Mouse (Mus musculus) limb, embryonic 10.5 days (tissue): Measurements from ENCODE around the gene Zyg11a. TPM values are rescaled to one million over a fixed set of nuclear protein-coding genes. Genes with fewer than 3 reads are reported as not detected.
A peak's percentile ranks its signal among the peaks of the same experiment; 100 is the strongest.

Experiments used
- DNase-seq: peaks from one replicate; pipeline ENCODE4 v3.0.0-alpha.2; 2017; ENCODE audit warnings: low spot score
- H3K27ac ChIP-seq: fragments of 300-500 bp; sonication (generic); 2 replicates; pipeline ENCODE4 v1.5.1; 2016; ENCODE audit warnings: mild to moderate bottlenecking
- H3K27me3 ChIP-seq: fragments of 300-500 bp; sonication (generic); 2 replicates; pipeline ENCODE4 v1.6.1; 2016; ENCODE audit warnings: low read depth, mild to moderate bottlenecking; ENCODE audit not compliant: poor library complexity, severe bottlenecking
- H3K36me3 ChIP-seq: fragments of 300-500 bp; sonication (generic); 2 replicates; pipeline ENCODE4 v1.6.1; 2016; ENCODE audit warnings: mild to moderate bottlenecking, moderate library complexity
- H3K4me1 ChIP-seq: fragments of 300-500 bp; sonication (generic); 2 replicates; pipeline ENCODE4 v1.6.1; 2016
- H3K4me3 ChIP-seq: fragments of 300-500 bp; sonication (generic); 2 replicates; pipeline ENCODE4 v1.5.1; 2016; ENCODE audit warnings: mild to moderate bottlenecking, moderate library complexity
- H3K9me3 ChIP-seq: fragments of 300-500 bp; sonication (generic); replicated peaks from 2 replicates; pipeline ENCODE4 v1.6.1; 2016; ENCODE audit warnings: mild to moderate bottlenecking
- WGBS: fragments of 180-500 bp; shearing (Covaris S2); methylation state at CpG from one replicate; pipeline ENCODE4 v1.1.7; 2016; 5-methylcytosine and 5-hydroxymethylcytosine counted together
- polyA plus RNA-seq: library from polyadenylated mRNA; unstranded; fragments of >200 nt; fragmentation: Nextera tagmentation; extraction: Ambion mirVana; gene quantifications from 2 replicates; pipeline ENCODE4 v1.2.1, GENCODE M21; 2016

Zyg11a gene
- polyA plus RNA-seq, result 0.13 TPM in 1 of 2 replicates, not detected in the other

GRCm38 (mm10) chr4:108217332-108218179 is at the start of gene Zyg11a:
Zyg11a (minus strand) TSS chr4:108218048.
- 2% methylated on average over 102 of the region's 107 CpGs for WGBS

GRCm38 (mm10) chr4:108265774-108266173 is 47.9 kb upstream of the Zyg11a start:
- no peak for DNase-seq
- WGBS, result 96% methylated on average over 7 of the region's 7 CpGs
- Histone ChIP-seq H3K27ac (no peak overlapping the region), H3K27me3 (no peaks in the 10 kb centered on the region), H3K4me3 (no peak overlapping the region), H3K4me1 (no peaks in the 10 kb centered on the region), H3K36me3 (peaks cover 59% of the 10 kb centered on the region), H3K9me3 (no peaks in the 10 kb centered on the region)

More at GRCm38 (mm10) chr4:108217332-108218179, at the start of gene Zyg11a:
- H3K36me3 ChIP-seq, result no peaks in the 10 kb centered on the region
- DNase-seq, result peak; percentile 68
- H3K4me3 ChIP-seq, result peak within 1 kb of the TSS; percentile 57
- peaks cover 61% of the 10 kb centered on the region for H3K27me3 ChIP-seq
- no peaks in the 10 kb centered on the region for H3K9me3 ChIP-seq
- peaks cover 13% of the 10 kb centered on the region for H3K4me1 ChIP-seq
- peak within 1 kb of the TSS; percentile 46; the same call in 1 of the 2 replicates for H3K27ac ChIP-seq

- Histone ChIP-seq H3K9me3 (no peaks in the 10 kb centered on the region), H3K4me1 (no peaks in the 10 kb centered on the region), H3K27me3 (no peaks in the 10 kb centered on the region), H3K4me3 (no peak overlapping the region), H3K27ac (no peak overlapping the region), H3K36me3 (peaks cover 93% of the 10 kb centered on the region)
- DNase-seq, result no peak
- 92% methylated on average over 6 of the region's 6 CpGs for WGBS
Observed at GRCm38 (mm10) chr4:108253317-108253716, 35.5 kb upstream of the Zyg11a start.

- no peaks in the 10 kb centered on the region for H3K27me3 ChIP-seq
- no peaks in the 10 kb centered on the region for H3K4me1 ChIP-seq
- no peak overlapping the region for H3K4me3 ChIP-seq
- H3K9me3 ChIP-seq, result no peaks in the 10 kb centered on the region
- H3K27ac ChIP-seq, result no peak overlapping the region
- 95% methylated on average over 9 of the region's 9 CpGs for WGBS
- no peak for DNase-seq
- H3K36me3 ChIP-seq, result peaks cover 76% of the 10 kb centered on the region
Observed at GRCm38 (mm10) chr4:108250501-108250900, 32.7 kb upstream of the Zyg11a start.

- Histone ChIP-seq H3K27ac (no peak overlapping the region), H3K4me3 (no peak overlapping the region), H3K36me3 (peaks cover 77% of the 10 kb centered on the region), H3K9me3 (no peaks in the 10 kb centered on the region), H3K27me3 (no peaks in the 10 kb centered on the region), H3K4me1 (no peaks in the 10 kb centered on the region)
- DNase-seq, result no peak
- WGBS, result 89% methylated on average over 3 of the region's 3 CpGs
Observed at GRCm38 (mm10) chr4:108249314-108249713, 31.5 kb upstream of the Zyg11a start.

GRCm38 (mm10) chr4:108233654-108234053 is 15.8 kb upstream of the Zyg11a start:
- Histone ChIP-seq H3K27ac (no peak overlapping the region), H3K36me3 (peaks cover 53% of the 10 kb centered on the region), H3K4me1 (no peaks in the 10 kb centered on the region), H3K4me3 (no peak overlapping the region), H3K9me3 (no peaks in the 10 kb centered on the region), H3K27me3 (no peaks in the 10 kb centered on the region)
- DNase-seq, result no peak
- 92% methylated on average over 3 of the region's 3 CpGs for WGBS

- no peaks in the 10 kb centered on the region for H3K9me3 ChIP-seq
- H3K27me3 ChIP-seq, result peaks cover 7% of the 10 kb centered on the region; the same call in 1 of the 2 replicates
- WGBS, result 33% methylated on average over 3 of the region's 3 CpGs
- H3K4me3 ChIP-seq, result no peak overlapping the region
- 0 out of 2 replicates have a peak, but pooled peaks cover 3% of the 10 kb centered on the region for H3K4me1 ChIP-seq
- DNase-seq, result no peak
- H3K36me3 ChIP-seq, result no peaks in the 10 kb centered on the region
- H3K27ac ChIP-seq, result no peak overlapping the region
Observed at GRCm38 (mm10) chr4:108225341-108225872, 7.6 kb upstream of the Zyg11a start.

- Histone ChIP-seq H3K27me3 (peaks cover 34% of the 10 kb centered on the region), H3K4me1 (peaks cover 12% of the 10 kb centered on the region), H3K4me3 (no peak overlapping the region), H3K9me3 (no peaks in the 10 kb centered on the region), H3K27ac (no peak overlapping the region), H3K36me3 (no peaks in the 10 kb centered on the region)
- WGBS, result 94% methylated on average over 5 of the region's 5 CpGs
- no peak for DNase-seq
Observed at GRCm38 (mm10) chr4:108222507-108222906, 4.7 kb upstream of the Zyg11a start.

GRCm38 (mm10) chr4:108219019-108219418 is 1.2 kb upstream of the Zyg11a start:
- WGBS, result 4% methylated on average over 9 of the region's 9 CpGs
- Histone ChIP-seq H3K27me3 (peaks cover 61% of the 10 kb centered on the region), H3K27ac (no peak overlapping the region), H3K4me1 (peaks cover 13% of the 10 kb centered on the region), H3K36me3 (no peaks in the 10 kb centered on the region), H3K4me3 (no peak overlapping the region), H3K9me3 (no peaks in the 10 kb centered on the region)
- DNase-seq, result peak; percentile 61

GRCm38 (mm10) chr4:108213023-108213422 is 4.8 kb downstream of the Zyg11a start:
- Histone ChIP-seq H3K27ac (no peak overlapping the region), H3K4me1 (peaks cover 10% of the 10 kb centered on the region), H3K36me3 (no peaks in the 10 kb centered on the region), H3K9me3 (no peaks in the 10 kb centered on the region), H3K4me3 (no peak overlapping the region), H3K27me3 (peaks cover 32% of the 10 kb centered on the region)
- DNase-seq, result no peak
- 84% methylated on average over 2 of the region's 2 CpGs for WGBS

GRCm38 (mm10) chr4:108204629-108205028 is 13.2 kb downstream of the Zyg11a start:
- no peaks in the 10 kb centered on the region for H3K4me1 ChIP-seq
- no peaks in the 10 kb centered on the region for H3K9me3 ChIP-seq
- H3K27ac ChIP-seq, result no peak overlapping the region
- no peaks in the 10 kb centered on the region for H3K27me3 ChIP-seq
- no peak for DNase-seq
- no peaks in the 10 kb centered on the region for H3K36me3 ChIP-seq
- WGBS, result 92% methylated on average over 6 of the region's 6 CpGs
- no peak overlapping the region for H3K4me3 ChIP-seq

GRCm38 (mm10) chr4:108199236-108199635 is 18.6 kb downstream of the Zyg11a start:
- Histone ChIP-seq H3K36me3 (no peaks in the 10 kb centered on the region), H3K4me3 (no peak overlapping the region), H3K9me3 (no peaks in the 10 kb centered on the region), H3K27ac (no peak overlapping the region), H3K4me1 (0 out of 2 replicates have a peak, but pooled peaks cover 3% of the 10 kb centered on the region), H3K27me3 (no peaks in the 10 kb centered on the region)
- no peak for DNase-seq
- WGBS, result 76% methylated on average over 2 of the region's 2 CpGs

- no peak for DNase-seq
- H3K27ac ChIP-seq, result 0 out of 2 replicates have a peak overlapping the region, but pooled peaks have one; percentile 28
- H3K4me3 ChIP-seq, result no peak overlapping the region
- H3K36me3 ChIP-seq, result no peaks in the 10 kb centered on the region
- 0 out of 2 replicates have a peak, but pooled peaks cover 3% of the 10 kb centered on the region for H3K4me1 ChIP-seq
- no peaks in the 10 kb centered on the region for H3K27me3 ChIP-seq
- 76% methylated on average over 6 of the region's 6 CpGs for WGBS
- no peaks in the 10 kb centered on the region for H3K9me3 ChIP-seq
Observed at GRCm38 (mm10) chr4:108196277-108196855, 21.5 kb downstream of the Zyg11a start.
